8 mouse cellular contexts compared by ENCODE assay signal in genomic region chr4:75561792-75562191, GRCm38 (mm10).
DNase-seq lines count a peak whose midpoint lies in the region; ATAC-seq and TF ChIP-seq lines count a peak whose summit lies in the region.
"Had no signal": no experiment of that assay in that cellular context is flagged by ENCODE, and none has a peak within 500 bp of the region (broad histone marks: within the 10 kb centered on the region; RNA-seq: fewer than 3 reads in every experiment).

No protein-coding gene starts in this region.

- 0 out of 2 replicates have a peak, but pooled peaks cover 3% of the 10 kb centered on the region for H3K4me1 ChIP-seq in embryonic facial prominence, embryonic 15.5 days
- H3K4me1 ChIP-seq in midbrain, postnatal 0 days (ENCODE audit: insufficient read depth, low read length), result no peaks in the 10 kb centered on the region
- no peaks in the 10 kb centered on the region for H3K4me1 ChIP-seq in intestine, embryonic 15.5 days (replicated peaks)
- H3K4me1 ChIP-seq: liver, embryonic 15.5 days had no signal

- peak; percentile 19 for DNase-seq in cerebellum, adult 8-10 months
- peak; percentile 35 to 55 for DNase-seq in layer of hippocampus, adult 18-20 months (ENCODE audit: low spot score in 2 of 2)
- peak; percentile 92 for DNase-seq in midbrain, postnatal 0 days (ENCODE audit: low spot score)
- no peak for DNase-seq in urinary bladder, adult 18-20 months (ENCODE audit: low spot score in 2 of 2)
- DNase-seq in gastrocnemius, adult 2 months, result no peak

- no peak overlapping the region for H3K4me3 ChIP-seq in embryonic facial prominence, embryonic 15.5 days (replicated peaks)
- H3K4me3 ChIP-seq in midbrain, postnatal 0 days (ENCODE audit: low read depth, low read length), result no peak overlapping the region
- H3K4me3 ChIP-seq in intestine, embryonic 15.5 days (replicated peaks), result no peak overlapping the region
- H3K4me3 ChIP-seq in gastrocnemius, adult 2 months, result no peak overlapping the region
- H3K4me3 ChIP-seq: liver, embryonic 15.5 days had no signal

- no peaks in the 10 kb centered on the region for H3K36me3 ChIP-seq in embryonic facial prominence, embryonic 15.5 days
- H3K36me3 ChIP-seq in midbrain, postnatal 0 days (ENCODE audit: insufficient read depth, low read length), result no peaks in the 10 kb centered on the region
- H3K36me3 ChIP-seq in intestine, embryonic 15.5 days, result no peaks in the 10 kb centered on the region
- H3K36me3 ChIP-seq: liver, embryonic 15.5 days had no signal

- peak; percentile 43; the same call in 1 of the 2 replicates for ATAC-seq in embryonic facial prominence, embryonic 15.5 days (ENCODE audit: insufficient number of reproducible peaks, low FRiP score, low TSS enrichment, low read depth)
- ATAC-seq in midbrain, postnatal 0 days (ENCODE audit: low FRiP score), result peak; percentile 84; the same call in 1 of the 2 replicates
- ATAC-seq in intestine, embryonic 15.5 days, result no peak

- H3K27ac ChIP-seq in embryonic facial prominence, embryonic 15.5 days (replicated peaks), result no peak overlapping the region
- no peak overlapping the region for H3K27ac ChIP-seq in midbrain, postnatal 0 days (ENCODE audit: low read depth, low read length)
- no peak overlapping the region for H3K27ac ChIP-seq in intestine, embryonic 15.5 days
- H3K27ac ChIP-seq in gastrocnemius, adult 2 months, result no peak overlapping the region
- H3K27ac ChIP-seq: liver, embryonic 15.5 days had no signal

- no peak for TF ChIP-seq CTCF in midbrain, postnatal 0 days (IDR thresholded peaks at IDR 0.05)
- TF ChIP-seq CTCF in gastrocnemius, adult 2 months (IDR thresholded peaks at IDR 0.05), result no peak

- WGBS in embryonic facial prominence, embryonic 15.5 days, result 39% methylated on average over 1 of the region's 1 CpGs
- 16% methylated on average over 1 of the region's 1 CpGs for WGBS in midbrain, postnatal 0 days
- WGBS in intestine, embryonic 15.5 days, result 37% methylated on average over 1 of the region's 1 CpGs

- H3K4me2 ChIP-seq in embryonic facial prominence, embryonic 15.5 days (replicated peaks), result no peak overlapping the region
- no peak overlapping the region for H3K4me2 ChIP-seq in midbrain, postnatal 0 days (ENCODE audit: low read depth, low read length, poor library complexity, severe bottlenecking)
- H3K4me2 ChIP-seq in intestine, embryonic 15.5 days (replicated peaks), result no peak overlapping the region
- H3K4me2 ChIP-seq: liver, embryonic 15.5 days had no signal

- H3K9me3 ChIP-seq in embryonic facial prominence, embryonic 15.5 days (replicated peaks), result no peaks in the 10 kb centered on the region
- H3K9me3 ChIP-seq in midbrain, postnatal 0 days (ENCODE audit: low read length), result no peaks in the 10 kb centered on the region
- no peaks in the 10 kb centered on the region for H3K9me3 ChIP-seq in intestine, embryonic 15.5 days
- H3K9me3 ChIP-seq: liver, embryonic 15.5 days had no signal

- intact Hi-C loops in gastrocnemius, adult 2 months (cut with DNase I), result no loop called here

- no peak overlapping the region for H3K9ac ChIP-seq in embryonic facial prominence, embryonic 15.5 days
- no peak overlapping the region for H3K9ac ChIP-seq in midbrain, postnatal 0 days (replicated peaks; ENCODE audit: low read length, poor library complexity, severe bottlenecking)
- no peak overlapping the region for H3K9ac ChIP-seq in intestine, embryonic 15.5 days
- H3K9ac ChIP-seq: liver, embryonic 15.5 days had no signal

- no peaks in the 10 kb centered on the region for H3K27me3 ChIP-seq in embryonic facial prominence, embryonic 15.5 days
- H3K27me3 ChIP-seq in midbrain, postnatal 0 days (ENCODE audit: insufficient read depth, low read length), result no peaks in the 10 kb centered on the region
- no peaks in the 10 kb centered on the region for H3K27me3 ChIP-seq in intestine, embryonic 15.5 days (replicated peaks)
- H3K27me3 ChIP-seq: liver, embryonic 15.5 days had no signal

Comparison
In these comparisons a context has a peak if more than half of its experiments do, and no peak if none do; other contexts are left out.
1. DNase-seq: peak in cerebellum, adult 8-10 months (single experiment), layer of hippocampus, adult 18-20 months (2 of 2) and midbrain, postnatal 0 days (single experiment); none in urinary bladder, adult 18-20 months (0 of 2) and gastrocnemius, adult 2 months (single experiment).